Mouse (Mus musculus) E14TG2a.4 (cell line): ENCODE results near the gene Pola2.
A peak's percentile ranks its signal among the peaks of the same experiment; 100 is the strongest.

Source experiments
- H3K27me3 ChIP-seq: 2 replicates; pipeline ENCODE4 v1.6.1; 2014; ENCODE audit warnings: low read length, control low read depth; ENCODE audit not compliant: insufficient read depth
- H3K36me3 ChIP-seq: 2 replicates; pipeline ENCODE4 v1.6.1; 2014; ENCODE audit warnings: low read length, control low read depth; ENCODE audit not compliant: insufficient read depth
- H3K4me1 ChIP-seq: replicated peaks from 2 replicates; pipeline ENCODE4 v1.6.1; 2014; ENCODE audit warnings: low read depth, low read length, control low read depth
- H3K4me3 ChIP-seq: replicated peaks from 2 replicates; pipeline ENCODE4 v1.5.1; 2014; ENCODE audit warnings: mild to moderate bottlenecking, low read length
- H3K9me3 ChIP-seq: 2 replicates; pipeline ENCODE4 v1.6.1; 2014; ENCODE audit warnings: low read length, control low read depth
- CTCF ChIP-seq: conservative IDR thresholded peaks from 2 replicates; pipeline ENCODE4 v1.5.1; 2014; ENCODE audit warnings: low read length
- NANOG ChIP-seq: IDR thresholded peaks from 2 replicates; pipeline ENCODE4 v1.6.1; 2014; ENCODE audit warnings: borderline replicate concordance, low read length, mixed read lengths
- POU5F1 ChIP-seq: IDR thresholded peaks from 2 replicates; pipeline ENCODE4 v1.6.1; 2014; ENCODE audit warnings: low read length, borderline replicate concordance

The Pola2 gene

GRCm38 (mm10) chr19:5928104-5928503 lies 35.9 kb downstream of the Pola2 start:
- Histone ChIP-seq H3K4me1 (peaks cover 39% of the 10 kb centered on the region), H3K27me3 (peaks cover 30% of the 10 kb centered on the region), H3K9me3 (no peaks in the 10 kb centered on the region), H3K36me3 (no peaks in the 10 kb centered on the region), H3K4me3 (no peak overlapping the region)
- TF ChIP-seq NANOG (no peak), POU5F1 (no peak), CTCF (no peak)

- Histone ChIP-seq H3K4me3 (no peak overlapping the region), H3K36me3 (no peaks in the 10 kb centered on the region), H3K9me3 (no peaks in the 10 kb centered on the region), H3K4me1 (peaks cover 44% of the 10 kb centered on the region), H3K27me3 (peaks cover 32% of the 10 kb centered on the region)
- TF ChIP-seq POU5F1, result no peak
- no peak for TF ChIP-seq NANOG
Observed at GRCm38 (mm10) chr19:5927532-5927931, 36.5 kb downstream of the Pola2 start.

- peaks cover 33% of the 10 kb centered on the region for H3K27me3 ChIP-seq
- no peak overlapping the region for H3K4me3 ChIP-seq
- H3K9me3 ChIP-seq, result no peaks in the 10 kb centered on the region
- TF ChIP-seq CTCF (no peak), NANOG (no peak), POU5F1 (no peak)
- H3K36me3 ChIP-seq, result no peaks in the 10 kb centered on the region
- peaks cover 50% of the 10 kb centered on the region for H3K4me1 ChIP-seq
Observed at GRCm38 (mm10) chr19:5927026-5927425, 37.0 kb downstream of the Pola2 start.

- Histone ChIP-seq H3K36me3 (no peaks in the 10 kb centered on the region), H3K4me3 (peak overlapping the region; percentile 54), H3K4me1 (peaks cover 66% of the 10 kb centered on the region), H3K27me3 (peaks cover 33% of the 10 kb centered on the region), H3K9me3 (no peaks in the 10 kb centered on the region)
- TF ChIP-seq CTCF (no peak), POU5F1 (no peak), NANOG (no peak)
Observed at GRCm38 (mm10) chr19:5925311-5925855, 38.6 kb downstream of the Pola2 start.

- H3K9me3 ChIP-seq, result no peaks in the 10 kb centered on the region
- peaks cover 33% of the 10 kb centered on the region for H3K27me3 ChIP-seq
- TF ChIP-seq CTCF (no peak), POU5F1 (no peak), NANOG (no peak)
- peaks cover 68% of the 10 kb centered on the region for H3K4me1 ChIP-seq
- peak within 1 kb of the TSS; percentile 85 for H3K4me3 ChIP-seq
- H3K36me3 ChIP-seq, result no peaks in the 10 kb centered on the region
Observed at GRCm38 (mm10) chr19:5924713-5925093, 39.3 kb downstream of the Pola2 start, which contains the start of gene Cdc42ep2. Cdc42ep2 (minus strand) TSS chr19:5924816.

GRCm38 (mm10) chr19:5923990-5924712 lies 39.9 kb downstream of the Pola2 start:
- peak overlapping the region; percentile 85 for H3K4me3 ChIP-seq
- H3K27me3 ChIP-seq, result peaks cover 33% of the 10 kb centered on the region
- no peaks in the 10 kb centered on the region for H3K36me3 ChIP-seq
- peaks cover 70% of the 10 kb centered on the region for H3K4me1 ChIP-seq
- TF ChIP-seq POU5F1, result no peak
- no peak for TF ChIP-seq NANOG
- peak; percentile 47 for TF ChIP-seq CTCF
- H3K9me3 ChIP-seq, result no peaks in the 10 kb centered on the region

- Histone ChIP-seq H3K4me1 (peaks cover 74% of the 10 kb centered on the region), H3K4me3 (0 out of 2 replicates have a peak overlapping the region, but pooled peaks have one; percentile 60), H3K9me3 (no peaks in the 10 kb centered on the region), H3K36me3 (no peaks in the 10 kb centered on the region), H3K27me3 (peaks cover 33% of the 10 kb centered on the region)
- TF ChIP-seq POU5F1 (no peak), NANOG (no peak), CTCF (no peak)
Observed at GRCm38 (mm10) chr19:5922963-5923362, 41.0 kb downstream of the Pola2 start.

- TF ChIP-seq CTCF (no peak), NANOG (no peak), POU5F1 (no peak)
- no peaks in the 10 kb centered on the region for H3K9me3 ChIP-seq
- peaks cover 29% of the 10 kb centered on the region for H3K27me3 ChIP-seq
- peaks cover 5% of the 10 kb centered on the region for H3K36me3 ChIP-seq
- H3K4me3 ChIP-seq, result peak overlapping the region; percentile 60
- H3K4me1 ChIP-seq, result peaks cover 76% of the 10 kb centered on the region
Observed at GRCm38 (mm10) chr19:5922119-5922942, 41.7 kb downstream of the Pola2 start.
